Mouse (Mus musculus) right cerebral cortex, postnatal 36 days (tissue): Measurements from ENCODE around the gene Rpl37.

Experiments
- DNase-seq, 2 experiments: peaks; one replicate each; pipeline ENCODE4 v3.0.0; 2022; ENCODE audit warnings: low spot score in 2 of 2, mixed read lengths in 1 of 2

Rpl37 gene

GRCm38 (mm10) chr15:5149187-5149586 lies 32.7 kb downstream of the Rpl37 start:
- DNase-seq, result no peak

GRCm38 (mm10) chr15:5152171-5152570 lies 35.7 kb downstream of the Rpl37 start:
- DNase-seq, result no peak

GRCm38 (mm10) chr15:5154621-5155020 lies 38.2 kb downstream of the Rpl37 start:
- DNase-seq, result no peak

- DNase-seq, result no peak
Measured at GRCm38 (mm10) chr15:5155093-5155492, 38.6 kb downstream of the Rpl37 start.

GRCm38 (mm10) chr15:5156355-5156754 lies 39.9 kb downstream of the Rpl37 start:
- DNase-seq, result no peak

- DNase-seq, result no peak
Measured at GRCm38 (mm10) chr15:5157386-5157785, 40.9 kb downstream of the Rpl37 start.

GRCm38 (mm10) chr15:5158827-5159226 lies 42.4 kb downstream of the Rpl37 start:
- no peak for DNase-seq

- no peak for DNase-seq
Measured at GRCm38 (mm10) chr15:5165121-5165773, 48.8 kb downstream of the Rpl37 start.
